Mouse (Mus musculus) heart, postnatal 0 days (tissue): ENCODE results near the gene Trim29.

Source experiments
- CTCF ChIP-seq: IDR thresholded peaks from 2 replicates; pipeline ENCODE4 v1.5.1; 2016; ENCODE audit warnings: antibody characterized with exemption, control low read depth, low read depth
- EP300 ChIP-seq: IDR thresholded peaks from 2 replicates; pipeline ENCODE4 v1.6.1; 2016; ENCODE audit warnings: antibody characterized with exemption, low read depth

DNA sequence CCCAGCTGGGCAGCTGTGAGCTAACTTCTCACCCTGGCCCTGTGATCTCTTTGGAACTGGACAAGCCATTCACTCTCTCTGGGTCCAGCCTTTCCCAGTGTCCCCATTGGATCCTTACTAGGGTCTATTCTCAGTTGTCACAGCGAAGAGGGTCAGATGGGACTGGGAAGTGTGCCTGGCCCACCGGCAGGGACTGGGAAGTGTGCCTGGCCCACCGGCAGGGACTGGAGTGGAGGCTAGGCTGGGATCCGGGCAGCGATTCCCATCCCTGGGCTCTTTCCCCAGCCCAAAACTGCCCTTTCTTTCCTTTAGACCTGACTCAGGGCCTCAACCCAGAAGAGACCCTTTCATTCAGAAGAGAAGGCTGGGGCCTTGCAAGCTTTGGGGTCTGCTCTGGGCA lies 27.4 kb downstream of the Trim29 start:
- no peak for TF ChIP-seq CTCF
- no peak for TF ChIP-seq EP300
